Mouse (Mus musculus): ENCODE results near the gene Fbxw4. TPM values are rescaled to one million over a fixed set of nuclear protein-coding genes. Genes with fewer than 3 reads are reported as not detected.

Gene Fbxw4
- polyA plus RNA-seq, 1 experiment from 2014 or later: 2.2 TPM

DNA sequence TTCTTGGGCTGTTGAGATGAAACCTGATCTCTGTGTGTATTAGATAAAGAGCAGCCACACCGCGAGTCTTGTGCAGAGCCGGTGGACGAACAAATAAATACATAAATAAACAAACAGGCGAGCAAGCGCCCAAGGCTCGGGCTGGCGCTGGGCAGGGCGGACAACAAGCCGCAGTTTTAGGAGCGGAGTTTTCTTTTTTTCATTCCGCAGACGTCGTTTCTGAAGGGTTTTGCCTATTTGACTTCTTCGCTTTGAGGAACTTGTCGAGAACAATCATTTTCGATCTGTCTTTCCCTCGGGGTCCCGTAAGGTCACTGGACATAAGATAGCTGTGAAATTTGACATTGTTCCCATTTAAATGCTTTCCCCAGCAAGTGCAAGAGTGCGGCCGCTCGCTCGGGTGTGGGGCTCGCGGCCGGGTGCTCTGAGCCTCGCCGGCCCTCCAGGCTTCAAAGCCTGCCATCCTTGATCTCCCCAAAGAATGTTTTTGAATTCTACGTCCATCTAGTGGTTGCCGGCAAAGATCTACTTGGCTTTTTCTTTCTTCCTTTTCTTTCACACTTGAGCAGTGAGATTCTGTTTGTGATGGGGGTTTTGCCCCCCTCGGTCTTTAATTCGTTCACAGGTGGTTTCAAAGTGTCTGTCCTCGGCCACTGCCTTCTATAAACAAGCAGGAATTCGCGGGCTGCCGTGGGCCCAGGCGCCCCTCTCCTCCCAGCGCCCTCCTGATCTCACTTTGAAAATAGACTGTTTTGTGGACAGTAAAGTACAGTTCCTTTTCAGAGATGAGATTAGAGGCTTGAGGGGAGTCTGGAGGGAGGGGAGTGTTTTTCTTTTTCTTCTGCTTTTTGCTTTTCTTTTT lies 15.8 kb upstream of the Fbxw4 start:
- no peak for TF ChIP-seq EP300 (optimal IDR thresholded peaks at IDR 0.05)
- peak; percentile 33; the same call in 1 of the 2 replicates for TF ChIP-seq CTCF (IDR thresholded peaks at IDR 0.05; ENCODE audit: low read depth)
- Histone ChIP-seq H3K4me3 (ENCODE audit: low read depth, low read length) (peak overlapping the region; percentile 37), H3K27me3 (ENCODE audit: control insufficient read depth, insufficient read depth, low read length) (no peaks in the 10 kb centered on the region), H3K36me3 (ENCODE audit: control insufficient read depth, insufficient read depth, low read length) (no peaks in the 10 kb centered on the region), H3K27ac (replicated peaks) (no peak overlapping the region), H3K4me2 (replicated peaks; ENCODE audit: low read depth) (peak overlapping the region; percentile 62), H3K4me1 (replicated peaks; ENCODE audit: control insufficient read depth, insufficient read depth) (no peaks in the 10 kb centered on the region), H3K9me3 (ENCODE audit: control insufficient read depth, low read length) (no peaks in the 10 kb centered on the region), H3K9ac (ENCODE audit: low read length) (peak overlapping the region; percentile 18; the same call in 1 of the 2 replicates)
- DNase-seq (ENCODE audit: low spot score): no peak
- 4% methylated on average over 38 of the region's 38 CpGs for WGBS
- no peak for ATAC-seq (ENCODE audit: low FRiP score, low TSS enrichment)

- H3K4me2 ChIP-seq (replicated peaks; ENCODE audit: low read depth): no peak overlapping the region; the same call in 1 of the 2 replicates
Measured at GRCm38 (mm10) chr19:45675196-45675595, 15.1 kb upstream of the Fbxw4 start.

GRCm38 (mm10) chr19:45672971-45673370 lies 12.9 kb upstream of the Fbxw4 start:
- 49% methylated on average over 9 of the region's 9 CpGs for WGBS
- no peaks in the 10 kb centered on the region for H3K4me1 ChIP-seq (replicated peaks; ENCODE audit: control insufficient read depth, insufficient read depth)
- no peak overlapping the region for H3K27ac ChIP-seq (replicated peaks)
- H3K4me3 ChIP-seq (ENCODE audit: low read depth, low read length): no peak overlapping the region
- TF ChIP-seq EP300 (optimal IDR thresholded peaks at IDR 0.05): no peak
- no peak for TF ChIP-seq CTCF (IDR thresholded peaks at IDR 0.05; ENCODE audit: low read depth)
- ATAC-seq (ENCODE audit: low FRiP score, low TSS enrichment) (no peak), DNase-seq (ENCODE audit: low spot score) (no peak)
- no peak overlapping the region for H3K4me2 ChIP-seq (replicated peaks; ENCODE audit: low read depth)
- no peaks in the 10 kb centered on the region for H3K27me3 ChIP-seq (ENCODE audit: control insufficient read depth, insufficient read depth, low read length)
- no peak overlapping the region for H3K9ac ChIP-seq (ENCODE audit: low read length)
- no peaks in the 10 kb centered on the region for H3K36me3 ChIP-seq (ENCODE audit: control insufficient read depth, insufficient read depth, low read length)
- no peaks in the 10 kb centered on the region for H3K9me3 ChIP-seq (ENCODE audit: control insufficient read depth, low read length)

More at GRCm38 (mm10) chr19:45675196-45675595, 15.1 kb upstream of the Fbxw4 start:
- Histone ChIP-seq H3K9ac (ENCODE audit: low read length) (no peak overlapping the region), H3K27me3 (ENCODE audit: control insufficient read depth, insufficient read depth, low read length) (no peaks in the 10 kb centered on the region), H3K4me3 (ENCODE audit: low read depth, low read length) (no peak overlapping the region), H3K4me1 (replicated peaks; ENCODE audit: control insufficient read depth, insufficient read depth) (no peaks in the 10 kb centered on the region), H3K36me3 (ENCODE audit: control insufficient read depth, insufficient read depth, low read length) (no peaks in the 10 kb centered on the region), H3K27ac (replicated peaks) (no peak overlapping the region), H3K9me3 (ENCODE audit: control insufficient read depth, low read length) (no peaks in the 10 kb centered on the region)
- no peak for ATAC-seq (ENCODE audit: low FRiP score, low TSS enrichment)
- 40% methylated on average over 5 of the region's 5 CpGs for whole genome bisulfite sequencing
- TF ChIP-seq CTCF (IDR thresholded peaks at IDR 0.05; ENCODE audit: low read depth) (no peak), EP300 (optimal IDR thresholded peaks at IDR 0.05) (no peak)
- no peak for DNase-seq (ENCODE audit: low spot score)

DNA sequence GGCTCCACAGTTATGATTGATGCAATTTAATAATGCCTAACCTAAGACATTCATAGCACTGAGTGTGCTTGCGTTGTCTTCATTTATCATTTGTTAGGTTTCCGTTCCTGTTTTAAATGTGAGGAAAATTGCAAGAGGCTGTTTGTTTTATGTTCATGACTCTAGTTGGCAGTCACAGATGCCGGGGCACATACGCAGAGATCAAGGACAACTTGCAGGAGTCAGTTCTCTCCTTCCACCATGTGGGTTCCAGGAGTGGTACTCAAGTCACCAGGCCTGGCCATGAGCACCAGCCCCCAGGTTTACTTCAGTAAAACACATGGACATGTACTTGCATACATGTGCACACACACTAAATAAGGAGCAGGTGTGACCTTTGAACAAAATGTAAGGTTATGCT lies 8.9 kb upstream of the Fbxw4 start:
- no peak overlapping the region for H3K9ac ChIP-seq (ENCODE audit: low read length)
- H3K36me3 ChIP-seq (ENCODE audit: control insufficient read depth, insufficient read depth, low read length): no peaks in the 10 kb centered on the region
- no peak overlapping the region for H3K4me3 ChIP-seq (ENCODE audit: low read depth, low read length)
- ATAC-seq (ENCODE audit: low FRiP score, low TSS enrichment) (no peak), DNase-seq (ENCODE audit: low spot score) (no peak)
- H3K27me3 ChIP-seq (ENCODE audit: control insufficient read depth, insufficient read depth, low read length): no peaks in the 10 kb centered on the region
- TF ChIP-seq CTCF (IDR thresholded peaks at IDR 0.05; ENCODE audit: low read depth): no peak
- TF ChIP-seq EP300 (optimal IDR thresholded peaks at IDR 0.05): no peak
- H3K9me3 ChIP-seq (ENCODE audit: control insufficient read depth, low read length): no peaks in the 10 kb centered on the region
- no peak overlapping the region for H3K4me2 ChIP-seq (replicated peaks; ENCODE audit: low read depth)
- no peaks in the 10 kb centered on the region for H3K4me1 ChIP-seq (replicated peaks; ENCODE audit: control insufficient read depth, insufficient read depth)
- WGBS: 91% methylated on average over 4 of the region's 4 CpGs
- no peak overlapping the region for H3K27ac ChIP-seq (replicated peaks)

- Histone ChIP-seq H3K9me3 (ENCODE audit: control insufficient read depth, low read length) (no peaks in the 10 kb centered on the region), H3K4me2 (replicated peaks; ENCODE audit: low read depth) (no peak overlapping the region), H3K9ac (ENCODE audit: low read length) (no peak overlapping the region), H3K4me1 (replicated peaks; ENCODE audit: control insufficient read depth, insufficient read depth) (no peaks in the 10 kb centered on the region), H3K4me3 (ENCODE audit: low read depth, low read length) (no peak overlapping the region), H3K27me3 (ENCODE audit: control insufficient read depth, insufficient read depth, low read length) (no peaks in the 10 kb centered on the region), H3K36me3 (ENCODE audit: control insufficient read depth, insufficient read depth, low read length) (no peaks in the 10 kb centered on the region), H3K27ac (replicated peaks) (no peak overlapping the region)
- ATAC-seq (ENCODE audit: low FRiP score, low TSS enrichment) (no peak), DNase-seq (ENCODE audit: low spot score) (no peak)
- no peak for TF ChIP-seq EP300 (optimal IDR thresholded peaks at IDR 0.05)
- TF ChIP-seq CTCF (IDR thresholded peaks at IDR 0.05; ENCODE audit: low read depth): no peak
- WGBS: 72% methylated on average over 2 of the region's 2 CpGs
Measured at GRCm38 (mm10) chr19:45663851-45664250, 3.7 kb upstream of the Fbxw4 start.

GRCm38 (mm10) chr19:45660503-45660790 lies 335 bp upstream of the Fbxw4 start:
- Histone ChIP-seq H3K9ac (ENCODE audit: low read length) (peak overlapping the region; percentile 98), H3K9me3 (ENCODE audit: control insufficient read depth, low read length) (no peaks in the 10 kb centered on the region), H3K4me2 (replicated peaks; ENCODE audit: low read depth) (peak overlapping the region; percentile 82), H3K4me3 (ENCODE audit: low read depth, low read length) (peak overlapping the region; percentile 87), H3K27ac (replicated peaks) (peak overlapping the region; percentile 98), H3K36me3 (ENCODE audit: control insufficient read depth, insufficient read depth, low read length) (no peaks in the 10 kb centered on the region), H3K27me3 (ENCODE audit: control insufficient read depth, insufficient read depth, low read length) (no peaks in the 10 kb centered on the region), H3K4me1 (replicated peaks; ENCODE audit: control insufficient read depth, insufficient read depth) (no peaks in the 10 kb centered on the region)
- ATAC-seq (ENCODE audit: low FRiP score, low TSS enrichment) (no peak), DNase-seq (ENCODE audit: low spot score) (no peak)
- WGBS: 17% methylated on average over 18 of the region's 18 CpGs
- TF ChIP-seq EP300 (optimal IDR thresholded peaks at IDR 0.05) (no peak), CTCF (IDR thresholded peaks at IDR 0.05; ENCODE audit: low read depth) (0 out of 2 replicates have a peak, but pooled peaks have one; percentile 5)

Measured in stomach, postnatal 0 days (tissue).